In genomic region chr7:129524369-129524915, GRCm38 (mm10) we compare ENCODE assay signal across 16 mouse cellular contexts.
"Had no signal": no experiment of that assay in that cellular context is flagged by ENCODE, and none has a peak within 500 bp of the region (broad histone marks: within the 10 kb centered on the region; RNA-seq: fewer than 3 reads in every experiment).

No protein-coding gene starts in this region.

- H3K4me3 ChIP-seq: lung, embryonic 15.5 days; megakaryocyte, embryonic 14.5 days; midbrain, embryonic 12.5 days; neural tube, embryonic 12.5 days; stomach, embryonic 15.5 days had no signal

- H3K27ac ChIP-seq: lung, embryonic 15.5 days; macrophage; midbrain, embryonic 12.5 days; neural tube, embryonic 12.5 days; stomach, embryonic 15.5 days; stomach, postnatal 0 days had no signal

- H3K27me3 ChIP-seq: lung, embryonic 15.5 days; megakaryocyte, embryonic 14.5 days; midbrain, embryonic 12.5 days; neural tube, embryonic 12.5 days; stomach, embryonic 15.5 days had no signal

- H3K9ac ChIP-seq: lung, embryonic 15.5 days; midbrain, embryonic 12.5 days; neural tube, embryonic 12.5 days; stomach, embryonic 15.5 days had no signal

- ATAC-seq: lung, postnatal 0 days had no signal

- H3K4me2 ChIP-seq: lung, embryonic 15.5 days; midbrain, embryonic 12.5 days; neural tube, embryonic 12.5 days; stomach, embryonic 15.5 days had no signal

- H3K36me3 ChIP-seq: lung, embryonic 15.5 days; midbrain, embryonic 12.5 days; neural tube, embryonic 12.5 days; stomach, embryonic 15.5 days had no signal

- DNase-seq: lung, adult 2 months; lung, postnatal 14 days; lung, postnatal 36 days; midbrain, embryonic 14.5 days; right cerebral cortex, postnatal 14 days; thymus, adult 2 months; thymus, postnatal 25 days; thymus, postnatal 4 days had no signal

- H3K9me3 ChIP-seq: lung, embryonic 15.5 days; stomach, embryonic 15.5 days had no signal

- H3K4me1 ChIP-seq: lung, embryonic 15.5 days; megakaryocyte, embryonic 14.5 days; midbrain, embryonic 12.5 days; neural tube, embryonic 12.5 days; stomach, embryonic 15.5 days had no signal
